Mouse (Mus musculus) neural tube, embryonic 11.5 days (tissue): ENCODE results near the gene Mki67. TPM values are rescaled to one million over a fixed set of nuclear protein-coding genes. Genes with fewer than 3 reads are reported as not detected.

Experiments
- ATAC-seq: fragments of 200-750 bp; cut with Nextera tagmentation; 2 replicates; pipeline ENCODE4 v1.8.0; 2017; ENCODE audit warnings: moderate number of reproducible peaks, mild to moderate bottlenecking, moderate TSS enrichment, moderate library complexity; ENCODE audit not compliant: insufficient read depth, low FRiP score, low TSS enrichment
- DNase-seq: peaks from one replicate; pipeline ENCODE4 v3.0.0-alpha.2; 2015; ENCODE audit warnings: low spot score
- H3K27ac ChIP-seq: fragments of 300-500 bp; sonication (generic); 2 replicates; pipeline ENCODE4 v1.5.1; 2014; ENCODE audit warnings: low read depth, mild to moderate bottlenecking, low read length
- H3K27me3 ChIP-seq: fragments of 300-500 bp; sonication (generic); 2 replicates; pipeline ENCODE4 v1.6.1; 2014; ENCODE audit warnings: mild to moderate bottlenecking, low read length, mixed read lengths; ENCODE audit not compliant: control insufficient read depth, insufficient read depth
- H3K36me3 ChIP-seq: fragments of 300-500 bp; sonication (generic); 2 replicates; pipeline ENCODE4 v1.6.1; 2014; ENCODE audit warnings: mild to moderate bottlenecking, low read length, moderate library complexity, mixed read lengths; ENCODE audit not compliant: control insufficient read depth, insufficient read depth
- H3K4me1 ChIP-seq: fragments of 300-500 bp; sonication (generic); 2 replicates; pipeline ENCODE4 v1.6.1; 2014; ENCODE audit warnings: low read length, mixed read lengths; ENCODE audit not compliant: control insufficient read depth, insufficient read depth
- H3K4me2 ChIP-seq: fragments of 300-500 bp; sonication (generic); 2 replicates; pipeline ENCODE4 v1.6.1; 2014; ENCODE audit warnings: low read depth, mild to moderate bottlenecking, moderate library complexity
- H3K4me3 ChIP-seq: fragments of 300-500 bp; sonication (generic); 2 replicates; pipeline ENCODE4 v1.5.1; 2014; ENCODE audit warnings: low read depth, low read length
- H3K9ac ChIP-seq: fragments of 300-500 bp; sonication (generic); 2 replicates; pipeline ENCODE4 v1.6.1; 2014; ENCODE audit warnings: mild to moderate bottlenecking, low read length
- H3K9me3 ChIP-seq: fragments of 300-500 bp; sonication (generic); 2 replicates; pipeline ENCODE4 v1.6.1; 2016; ENCODE audit warnings: low read length; ENCODE audit not compliant: control insufficient read depth
- WGBS: fragments of 180-500 bp; shearing (Covaris S2); extraction: QIAGEN DNeasy Blood & Tissue Kit; methylation state at CpG from one replicate; pipeline ENCODE4 v1.1.7; 2014; 5-methylcytosine and 5-hydroxymethylcytosine counted together
- polyA plus RNA-seq: library from polyadenylated mRNA; unstranded; fragments of >200 nt; fragmentation: Nextera tagmentation; extraction: Ambion mirVana; gene quantifications from 2 replicates; pipeline ENCODE4 v1.2.1, GENCODE M21; 2014

The Mki67 gene
- polyA plus RNA-seq = 50.8 and 52.1 TPM in 2 replicates

- Histone ChIP-seq H3K4me2 (peak within 1 kb of the TSS; percentile 73), H3K9me3 (no peaks in the 10 kb centered on the region), H3K27ac (peak within 1 kb of the TSS; percentile 60; the same call in 1 of the 2 replicates), H3K9ac (peak within 1 kb of the TSS; percentile 83), H3K4me1 (peaks cover 7% of the 10 kb centered on the region), H3K4me3 (peak within 1 kb of the TSS; percentile 89), H3K27me3 (no peaks in the 10 kb centered on the region), H3K36me3 (no peaks in the 10 kb centered on the region)
- DNase-seq = peak; percentile 37
- WGBS = under 1% methylated on average over 72 of the region's 82 CpGs
- peak; percentile 56 for ATAC-seq
Measured at GRCm38 (mm10) chr7:135715642-135716444, at the start of gene Mki67. TSS of gene Mki67 (minus strand) at chr7:135716361.

- Histone ChIP-seq H3K9ac (no peak overlapping the region), H3K27me3 (no peaks in the 10 kb centered on the region), H3K9me3 (no peaks in the 10 kb centered on the region), H3K4me2 (no peak overlapping the region), H3K4me3 (no peak overlapping the region), H3K27ac (no peak overlapping the region), H3K36me3 (no peaks in the 10 kb centered on the region), H3K4me1 (no peaks in the 10 kb centered on the region)
- no peak for DNase-seq
- no peak for ATAC-seq
- 87% methylated on average over 2 of the region's 2 CpGs for WGBS
Measured at GRCm38 (mm10) chr7:135763311-135763710, 47.1 kb upstream of the Mki67 start.

GRCm38 (mm10) chr7:135758754-135759510, 42.8 kb upstream of the Mki67 start:
- no peak overlapping the region for H3K9ac ChIP-seq
- no peak overlapping the region for H3K4me2 ChIP-seq
- 76% methylated on average over 12 of the region's 12 CpGs for WGBS
- ATAC-seq (no peak), DNase-seq (no peak)
- no peaks in the 10 kb centered on the region for H3K27me3 ChIP-seq
- H3K4me1 ChIP-seq = no peaks in the 10 kb centered on the region
- no peaks in the 10 kb centered on the region for H3K36me3 ChIP-seq
- H3K9me3 ChIP-seq = no peaks in the 10 kb centered on the region
- no peak overlapping the region for H3K4me3 ChIP-seq
- H3K27ac ChIP-seq = no peak overlapping the region

- no peaks in the 10 kb centered on the region for H3K27me3 ChIP-seq
- no peak overlapping the region for H3K27ac ChIP-seq
- H3K9ac ChIP-seq = no peak overlapping the region
- no peak overlapping the region for H3K4me2 ChIP-seq
- no peak overlapping the region for H3K4me3 ChIP-seq
- 75% methylated on average over 4 of the region's 4 CpGs for WGBS
- H3K9me3 ChIP-seq = no peaks in the 10 kb centered on the region
- no peaks in the 10 kb centered on the region for H3K36me3 ChIP-seq
- no peak for DNase-seq
- ATAC-seq = no peak
- H3K4me1 ChIP-seq = no peaks in the 10 kb centered on the region
Measured at GRCm38 (mm10) chr7:135758171-135758570, 42.0 kb upstream of the Mki67 start.

GRCm38 (mm10) chr7:135756984-135757586, 40.9 kb upstream of the Mki67 start:
- no peak for ATAC-seq
- no peak overlapping the region for H3K4me2 ChIP-seq
- H3K27me3 ChIP-seq = no peaks in the 10 kb centered on the region
- H3K9ac ChIP-seq = no peak overlapping the region
- no peaks in the 10 kb centered on the region for H3K4me1 ChIP-seq
- H3K4me3 ChIP-seq = no peak overlapping the region
- 94% methylated on average over 6 of the region's 6 CpGs for WGBS
- no peaks in the 10 kb centered on the region for H3K36me3 ChIP-seq
- no peak for DNase-seq
- H3K9me3 ChIP-seq = no peaks in the 10 kb centered on the region
- H3K27ac ChIP-seq = no peak overlapping the region

GRCm38 (mm10) chr7:135748986-135749385, 32.8 kb upstream of the Mki67 start:
- Histone ChIP-seq H3K27me3 (no peaks in the 10 kb centered on the region), H3K4me3 (no peak overlapping the region), H3K4me2 (no peak overlapping the region), H3K4me1 (no peaks in the 10 kb centered on the region), H3K36me3 (no peaks in the 10 kb centered on the region), H3K9ac (no peak overlapping the region), H3K27ac (no peak overlapping the region), H3K9me3 (no peaks in the 10 kb centered on the region)
- 82% methylated on average over 6 of the region's 6 CpGs for WGBS
- no peak for ATAC-seq
- no peak for DNase-seq

GRCm38 (mm10) chr7:135747072-135747471, 30.9 kb upstream of the Mki67 start:
- DNase-seq (no peak), ATAC-seq (no peak)
- Histone ChIP-seq H3K9me3 (no peaks in the 10 kb centered on the region), H3K9ac (no peak overlapping the region), H3K27ac (no peak overlapping the region), H3K36me3 (no peaks in the 10 kb centered on the region), H3K4me1 (no peaks in the 10 kb centered on the region), H3K4me2 (no peak overlapping the region), H3K4me3 (no peak overlapping the region), H3K27me3 (no peaks in the 10 kb centered on the region)
- 73% methylated on average over 2 of the region's 2 CpGs for WGBS

- Histone ChIP-seq H3K9ac (no peak overlapping the region), H3K27me3 (no peaks in the 10 kb centered on the region), H3K4me2 (no peak overlapping the region), H3K27ac (no peak overlapping the region), H3K4me3 (no peak overlapping the region), H3K9me3 (no peaks in the 10 kb centered on the region), H3K4me1 (no peaks in the 10 kb centered on the region), H3K36me3 (no peaks in the 10 kb centered on the region)
- DNase-seq = no peak
- ATAC-seq = no peak
- WGBS = 82% methylated on average over 6 of the region's 6 CpGs
Measured at GRCm38 (mm10) chr7:135746528-135746927, 30.4 kb upstream of the Mki67 start.
